Mouse (Mus musculus) E14TG2a.4 (cell line): ENCODE data around the gene Gja4.
A peak's percentile ranks its signal among the peaks of the same experiment; 100 is the strongest.

Source experiments
- CTCF ChIP-seq: conservative IDR thresholded peaks from 2 replicates; pipeline ENCODE4 v1.5.1; 2014; ENCODE audit warnings: low read length
- NANOG ChIP-seq: IDR thresholded peaks from 2 replicates; pipeline ENCODE4 v1.6.1; 2014; ENCODE audit warnings: borderline replicate concordance, low read length, mixed read lengths
- POU5F1 ChIP-seq: IDR thresholded peaks from 2 replicates; pipeline ENCODE4 v1.6.1; 2014; ENCODE audit warnings: low read length, borderline replicate concordance

- TF ChIP-seq CTCF (no peak), POU5F1 (no peak), NANOG (peak; percentile 48; the same call in 1 of the 2 replicates)
These were observed 15.2 kb upstream of the Gja4 start for GRCm38 (mm10) chr4:127329046-127329445.
